Mouse (Mus musculus) left cerebral cortex, adult 18-20 months (tissue): ENCODE results near the gene Pdk4. TPM values are rescaled to one million over a fixed set of nuclear protein-coding genes. Genes with fewer than 3 reads are reported as not detected.

Experiments used
- DNase-seq, 2 experiments: peaks; one replicate each; pipeline ENCODE4 v3.0.0; 2021 to 2022; ENCODE audit warnings: low spot score in 2 of 2, mixed read lengths in 1 of 2
- total RNA-seq, 2 experiments: library from RNA; stranded (reverse); gene quantifications; 2 replicates each; pipeline ENCODE4 v1.2.3; 2021

Gene Pdk4
- total RNA-seq, 2 experiments from 2014 or later, result 14.5 to 14.6 TPM

DNA sequence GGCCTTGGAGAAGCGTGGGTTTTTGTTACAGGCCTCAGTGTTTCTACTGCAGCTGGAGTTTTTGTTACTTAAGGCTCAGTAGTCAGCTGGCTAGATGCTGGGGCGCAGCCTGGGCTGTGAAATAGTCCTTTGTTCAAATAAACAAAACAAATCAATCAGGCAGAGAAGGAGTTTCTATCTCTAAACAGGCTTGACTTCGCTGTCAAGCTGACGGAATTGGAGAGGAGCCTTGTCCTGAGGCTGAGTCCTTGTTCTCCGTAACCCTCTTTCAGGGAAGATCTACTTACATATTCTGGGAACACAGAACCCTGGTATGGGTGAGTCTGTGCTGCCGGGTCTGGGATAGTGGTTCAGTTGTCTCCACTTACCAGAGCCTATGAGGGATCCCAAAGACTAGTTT is 48.6 kb downstream of the Pdk4 start:
- DNase-seq, result no peak

DNA sequence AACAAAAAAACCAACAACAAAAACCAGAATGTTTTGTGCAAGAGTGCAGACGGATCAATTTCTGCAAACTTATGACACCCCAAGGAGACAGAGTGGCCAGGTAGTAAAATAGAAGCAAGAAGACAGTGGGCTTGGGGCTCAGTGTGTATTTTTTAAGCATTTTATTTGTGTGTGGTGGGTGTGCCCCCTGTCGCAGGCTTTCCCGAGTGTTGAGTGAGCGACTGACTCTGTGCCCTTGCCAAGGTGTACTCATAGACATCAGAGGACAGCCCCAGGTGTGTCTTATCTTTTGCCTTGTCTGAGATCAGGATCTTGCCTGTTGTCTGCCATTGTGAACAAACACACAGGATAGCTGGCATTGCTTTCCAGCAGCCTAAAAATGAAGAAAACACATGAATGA is 49.1 kb downstream of the Pdk4 start:
- DNase-seq, result no peak

GRCm38 (mm10) chr6:5444331-5444898 is 51.7 kb downstream of the Pdk4 start:
- DNase-seq, result no peak

GRCm38 (mm10) chr6:5443104-5443863 is 52.8 kb downstream of the Pdk4 start:
- DNase-seq, result peak; percentile 57 to 66

DNA sequence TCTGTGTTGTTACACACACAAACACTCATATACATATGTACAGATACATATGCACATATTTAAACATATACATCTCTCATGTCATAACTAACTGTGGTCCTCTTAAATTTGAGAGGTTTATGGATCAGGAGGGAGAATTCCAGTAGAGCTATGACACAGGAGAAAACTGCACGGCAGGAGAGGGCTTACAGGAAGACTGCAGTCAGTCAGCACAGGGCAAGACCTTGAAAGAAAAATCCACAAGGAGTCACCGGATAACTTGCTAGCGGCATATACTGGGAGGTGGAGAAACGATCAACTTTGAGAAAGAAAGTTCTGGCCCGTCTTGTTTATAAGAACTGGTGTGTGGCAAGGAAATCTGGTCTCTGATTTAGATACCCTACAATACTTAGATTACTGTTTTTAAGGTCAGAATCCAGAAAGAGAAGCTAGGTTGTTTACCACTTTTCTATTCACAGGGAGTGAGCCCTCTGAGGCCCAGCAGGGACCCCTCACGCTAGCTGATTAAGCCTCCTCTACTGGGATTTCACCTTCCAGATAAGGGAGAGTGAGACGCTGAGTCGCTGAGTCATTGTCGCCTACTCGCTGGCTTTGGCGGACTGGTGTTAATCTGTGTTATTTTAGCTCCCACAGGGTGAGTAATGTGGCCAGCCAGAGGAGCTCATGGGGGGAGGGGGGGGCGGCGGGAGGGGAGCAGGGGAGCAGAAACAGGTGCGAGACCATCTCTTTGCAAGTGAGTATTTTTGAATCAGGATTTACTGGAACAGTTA is 53.6 kb downstream of the Pdk4 start:
- DNase-seq, result peak; percentile 57 to 73

DNA sequence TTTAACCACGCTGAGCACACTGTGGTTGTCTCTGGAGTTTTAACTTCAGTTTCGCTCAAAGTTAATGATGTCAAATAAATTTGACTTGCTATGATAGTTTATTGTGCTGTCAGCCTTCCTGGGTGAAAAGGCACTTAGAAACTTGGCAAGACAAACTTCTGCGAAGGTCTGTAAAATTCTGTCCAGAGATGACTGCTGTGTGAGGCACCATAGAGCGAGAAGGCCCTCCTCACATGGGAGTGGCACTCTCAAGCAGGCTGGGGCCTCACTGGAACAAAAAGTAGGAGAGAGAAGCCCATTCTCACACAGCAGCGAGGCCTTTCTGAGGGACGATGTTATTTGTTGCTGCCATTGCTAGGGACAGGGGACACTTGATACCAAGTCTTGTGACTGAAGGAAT is 54.9 kb downstream of the Pdk4 start:
- DNase-seq, result no peak

DNA sequence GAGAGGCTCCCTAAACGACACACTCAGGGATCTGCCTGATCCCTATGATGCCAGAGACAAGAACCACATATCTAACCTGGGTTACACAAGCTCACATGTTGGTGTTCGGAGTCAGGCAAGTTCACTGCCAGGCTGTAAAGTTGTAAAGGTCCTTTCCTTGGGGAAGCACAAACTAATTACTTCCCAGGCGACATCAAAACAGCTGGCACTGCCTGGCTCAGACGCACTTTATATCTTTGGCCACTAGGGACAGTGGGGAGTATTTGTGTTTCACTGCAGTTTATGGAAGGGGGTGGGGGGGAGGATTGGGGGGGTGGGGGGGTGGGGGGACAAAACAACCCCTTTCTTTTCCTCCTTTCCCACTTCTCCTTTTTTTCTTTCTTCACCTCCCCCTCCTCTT is 58.4 kb downstream of the Pdk4 start:
- DNase-seq, result no peak

GRCm38 (mm10) chr6:5433887-5434286 is 62.2 kb downstream of the Pdk4 start:
- no peak for DNase-seq

Other genes with a start within 250 kb of the Pdk4 start
- 1 to 10 TPM; 1.7 to 2.6 TPM for gene Pon3, start 240.0 kb downstream of the Pdk4 start, total RNA-seq
- gene Pon2, start 197.9 kb downstream of the Pdk4 start, total RNA-seq, result 10 to 100 TPM; 17.5 to 19.2 TPM
- 1 to 10 TPM in 1 of 2 experiments, under 1 TPM in 1; 0.94 to 1.6 TPM for gene Asb4, start 112.9 kb downstream of the Pdk4 start, total RNA-seq
- 100 to 1,000 TPM; 124 to 135 TPM for gene Dync1i1, start 229.3 kb upstream of the Pdk4 start, total RNA-seq